Mouse (Mus musculus) retina, embryonic 14.5 days (tissue): ENCODE data around the gene Tesk1.
A peak's percentile ranks its signal among the peaks of the same experiment; 100 is the strongest.

ENCODE experiments used
- DNase-seq: peaks from one replicate; pipeline ENCODE4 v3.0.0-alpha.2; 2015; ENCODE audit warnings: low spot score

The Tesk1 gene

GRCm38 (mm10) chr4:43493186-43493845, 51.6 kb downstream of the Tesk1 start:
- DNase-seq, result peak; percentile 99

DNA sequence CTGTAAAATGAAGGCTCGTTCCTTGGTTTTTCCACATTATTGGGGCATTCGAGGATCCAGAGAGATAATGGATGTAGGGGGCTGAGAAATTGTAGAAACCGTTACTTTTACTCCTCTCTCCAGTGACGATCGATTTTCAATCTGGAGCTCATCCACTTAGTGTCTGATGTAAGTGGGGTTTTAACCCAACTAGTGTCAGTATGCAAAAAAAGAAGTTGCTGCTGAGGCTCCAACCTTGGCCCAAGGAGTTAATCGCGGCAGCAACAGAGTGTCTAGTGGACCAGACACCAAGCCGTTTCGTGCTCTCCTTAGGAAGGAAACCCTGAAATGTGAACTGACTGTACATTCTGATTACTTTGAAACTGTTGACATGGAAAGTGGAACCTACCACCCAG, 52.1 kb downstream of the Tesk1 start:
- DNase-seq, result no peak

GRCm38 (mm10) chr4:43496587-43496986, 54.8 kb downstream of the Tesk1 start:
- DNase-seq, result no peak

- no peak for DNase-seq
Measured at GRCm38 (mm10) chr4:43497405-43497804, 55.7 kb downstream of the Tesk1 start.
